Comparison of ENCODE assay signal across 11 mouse cellular contexts in the genomic region with DNA sequence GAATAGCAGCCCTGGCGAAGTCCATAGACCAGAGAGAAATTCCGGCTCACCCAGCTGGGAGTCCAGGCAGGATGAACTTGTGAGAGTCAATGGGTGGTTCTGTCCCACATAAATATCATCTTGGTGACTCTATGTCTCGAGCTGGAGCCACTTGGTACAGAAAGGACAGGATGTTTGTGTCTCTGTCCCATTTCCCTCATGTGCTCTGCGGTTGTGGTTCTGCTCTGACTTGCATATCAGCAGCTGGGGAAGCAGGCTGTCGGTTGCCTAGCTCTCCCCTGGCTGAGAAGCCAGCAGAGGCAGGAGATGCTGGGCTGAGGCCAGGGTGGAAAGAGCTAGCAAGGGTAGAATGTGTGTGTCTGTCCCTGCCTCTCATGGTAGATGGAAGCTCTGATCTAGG. TPM values are rescaled to one million over a fixed set of nuclear protein-coding genes. Genes with fewer than 3 reads are reported as not detected.
DNase-seq lines count a peak whose midpoint lies in the region; ATAC-seq and TF ChIP-seq lines count a peak whose summit lies in the region.
"Had no signal": no experiment of that assay in that cellular context is flagged by ENCODE, and none has a peak within 500 bp of the region (broad histone marks: within the 10 kb centered on the region; RNA-seq: fewer than 3 reads in every experiment).

A gene (minus strand): TSS at position 156 of the 400 bp plus-strand sequence.

- no peak within 1 kb of the TSS for H3K4me2 ChIP-seq in midbrain, embryonic 12.5 days (replicated peaks)
- no peak within 1 kb of the TSS for H3K4me2 ChIP-seq in midbrain, postnatal 0 days (ENCODE audit: low read depth, low read length, poor library complexity, severe bottlenecking)
- H3K4me2 ChIP-seq in forebrain, embryonic 15.5 days (replicated peaks): no peak within 1 kb of the TSS

- no peak for TF ChIP-seq CTCF in midbrain, postnatal 0 days (IDR thresholded peaks at IDR 0.05)

- no peak for DNase-seq in midbrain, postnatal 0 days (ENCODE audit: low spot score)
- DNase-seq in heart, postnatal 10 days: peak; percentile 53
- DNase-seq in thymus, postnatal 4 days: peak; percentile 82
- DNase-seq in urinary bladder, postnatal 14 days (ENCODE audit: low spot score): no peak
- no peak for DNase-seq in left cerebral cortex, postnatal 14 days (ENCODE audit: low spot score in 2 of 2)

- peaks cover 42% of the 10 kb centered on the region for H3K4me1 ChIP-seq in midbrain, embryonic 12.5 days
- peaks cover 4% of the 10 kb centered on the region; the same call in 1 of the 2 replicates for H3K4me1 ChIP-seq in midbrain, postnatal 0 days (ENCODE audit: insufficient read depth, low read length)
- H3K4me1 ChIP-seq in forebrain, embryonic 15.5 days: peaks cover 27% of the 10 kb centered on the region

- no peak for ATAC-seq in midbrain, embryonic 12.5 days (ENCODE audit: low FRiP score, low read depth)
- no peak for ATAC-seq in midbrain, postnatal 0 days (ENCODE audit: low FRiP score)
- ATAC-seq in megakaryocyte, adult 5-6 weeks (ENCODE audit: poor library complexity, severe bottlenecking): peak; percentile 53
- no peak for ATAC-seq in forebrain, embryonic 15.5 days (replicated peaks)

- WGBS in midbrain, embryonic 12.5 days: 83% methylated on average over 5 of the region's 5 CpGs
- whole genome bisulfite sequencing in midbrain, postnatal 0 days: 75% methylated on average over 5 of the region's 5 CpGs
- 79% methylated on average over 5 of the region's 5 CpGs for WGBS in forebrain, embryonic 15.5 days

- H3K9ac ChIP-seq in midbrain, embryonic 12.5 days (replicated peaks): no peak within 1 kb of the TSS
- H3K9ac ChIP-seq in midbrain, postnatal 0 days (replicated peaks; ENCODE audit: low read length, poor library complexity, severe bottlenecking): no peak within 1 kb of the TSS
- H3K9ac ChIP-seq in forebrain, embryonic 15.5 days (replicated peaks): no peak within 1 kb of the TSS
- H3K9ac ChIP-seq: liver, embryonic 14.5 days had no signal

- peaks cover 42% of the 10 kb centered on the region for H3K27me3 ChIP-seq in midbrain, embryonic 12.5 days
- peaks cover 13% of the 10 kb centered on the region; the same call in 1 of the 2 replicates for H3K27me3 ChIP-seq in midbrain, postnatal 0 days (ENCODE audit: insufficient read depth, low read length)
- peaks cover 18% of the 10 kb centered on the region; the same call in 1 of the 2 replicates for H3K27me3 ChIP-seq in forebrain, embryonic 15.5 days

- no peak within 1 kb of the TSS for H3K4me3 ChIP-seq in midbrain, embryonic 12.5 days
- no peak within 1 kb of the TSS for H3K4me3 ChIP-seq in midbrain, postnatal 0 days (ENCODE audit: low read depth, low read length)
- no peak within 1 kb of the TSS for H3K4me3 ChIP-seq in forebrain, embryonic 15.5 days

- intact Hi-C loops in heart, postnatal 10 days (cut with DNase I): no loop called here
- intact Hi-C loops in left cerebral cortex, postnatal 14 days (cut with DNase I): no loop called here

- H3K9me3 ChIP-seq in midbrain, embryonic 12.5 days: no peaks in the 10 kb centered on the region
- no peaks in the 10 kb centered on the region for H3K9me3 ChIP-seq in midbrain, postnatal 0 days (ENCODE audit: low read length)
- H3K9me3 ChIP-seq in forebrain, embryonic 15.5 days: no peaks in the 10 kb centered on the region

- no peaks in the 10 kb centered on the region for H3K36me3 ChIP-seq in midbrain, embryonic 12.5 days
- no peaks in the 10 kb centered on the region for H3K36me3 ChIP-seq in midbrain, postnatal 0 days (ENCODE audit: insufficient read depth, low read length)
- H3K36me3 ChIP-seq in forebrain, embryonic 15.5 days: no peaks in the 10 kb centered on the region

- H3K27ac ChIP-seq in midbrain, embryonic 12.5 days (replicated peaks): 0 out of 2 replicates have a peak within 1 kb of the TSS, but pooled peaks have one; percentile 6
- H3K27ac ChIP-seq in midbrain, postnatal 0 days (ENCODE audit: low read depth, low read length): no peak within 1 kb of the TSS
- no peak within 1 kb of the TSS for H3K27ac ChIP-seq in forebrain, embryonic 15.5 days (replicated peaks)
- H3K27ac ChIP-seq: liver, embryonic 14.5 days had no signal

RNA-seq across cellular contexts. Expression of the gene that starts here (rescaled TPM):
- polyA plus RNA-seq in midbrain, embryonic 12.5 days (2016; fragmentation: Nextera tagmentation; extraction: Ambion mirVana): not detected in 2 replicates
- total RNA-seq in midbrain, postnatal 0 days (2014; rRNA removed): not detected in 2 replicates
- not detected in 2 replicates for polyA plus RNA-seq in midbrain, postnatal 0 days (2015; fragmentation: Nextera tagmentation; extraction: Ambion mirVana)
- not detected for total RNA-seq in heart, postnatal 10 days (2021)
- not detected in 2 replicates for total RNA-seq in megakaryocyte, adult 5-6 weeks (2015)
- 0.51 and 1.8 TPM in 2 replicates for total RNA-seq in megakaryocyte, adult 5-6 weeks (2017)
- polyA plus RNA-seq in forebrain, embryonic 15.5 days (2015; fragmentation: Nextera tagmentation; extraction: Ambion mirVana): not detected in 2 replicates
- total RNA-seq in left cerebral cortex, postnatal 14 days (2021): not detected
- total RNA-seq: adrenal gland, adult 18-20 months; gastrocnemius, adult 8-10 months had no signal
- polyA plus RNA-seq: liver, embryonic 14.5 days had no signal

Comparison
In these comparisons a context has a peak if more than half of its experiments do, and no peak if none do; other contexts are left out.
1. Peak in DNase-seq in heart, postnatal 10 days; RNA of the gene not detected or under 1 TPM.